Mouse (Mus musculus) midbrain, embryonic 13.5 days (tissue): ENCODE data around the gene Gm10424. TPM values are rescaled to one million over a fixed set of nuclear protein-coding genes. Genes with fewer than 3 reads are reported as not detected.
"Not testable (repeated sequence)": the region's sequence is repeated elsewhere in the genome, so short reads cannot be mapped to it uniquely, and the experiment has no call there.

ENCODE experiments used
- ATAC-seq: fragments of 200-750 bp; cut with Nextera tagmentation; 2 replicates; pipeline ENCODE4 v1.8.0; 2017; ENCODE audit warnings: mild to moderate bottlenecking, moderate TSS enrichment, moderate library complexity
- H3K27ac ChIP-seq: fragments of 300-500 bp; sonication (generic); 2 replicates; pipeline ENCODE4 v1.5.1; 2015; ENCODE audit warnings: inconsistent platforms, mild to moderate bottlenecking, moderate library complexity
- H3K27me3 ChIP-seq: fragments of 300-500 bp; sonication (generic); 2 replicates; pipeline ENCODE4 v1.6.1; 2015; ENCODE audit warnings: mild to moderate bottlenecking, inconsistent platforms
- H3K36me3 ChIP-seq: fragments of 300-500 bp; sonication (generic); 2 replicates; pipeline ENCODE4 v1.6.1; 2015; ENCODE audit warnings: mild to moderate bottlenecking, inconsistent platforms
- H3K4me1 ChIP-seq: fragments of 300-500 bp; sonication (generic); replicated peaks from 2 replicates; pipeline ENCODE4 v1.6.1; 2015; ENCODE audit warnings: inconsistent platforms
- H3K4me2 ChIP-seq: fragments of 300-500 bp; sonication (generic); replicated peaks from 2 replicates; pipeline ENCODE4 v1.6.1; 2015; ENCODE audit warnings: moderate library complexity, mild to moderate bottlenecking, inconsistent platforms
- H3K4me3 ChIP-seq: fragments of 300-500 bp; sonication (generic); replicated peaks from 2 replicates; pipeline ENCODE4 v1.5.1; 2015; ENCODE audit warnings: mild to moderate bottlenecking, inconsistent platforms
- H3K9ac ChIP-seq: fragments of 300-500 bp; sonication (generic); replicated peaks from 2 replicates; pipeline ENCODE4 v1.6.1; 2015; ENCODE audit warnings: mild to moderate bottlenecking, inconsistent platforms
- H3K9me3 ChIP-seq: fragments of 300-500 bp; sonication (generic); 2 replicates; pipeline ENCODE4 v1.6.1; 2016; ENCODE audit warnings: mild to moderate bottlenecking, inconsistent platforms
- WGBS: fragments of 180-500 bp; shearing (Covaris S2); methylation state at CpG from one replicate; pipeline ENCODE4 v1.1.7; 2015; 5-methylcytosine and 5-hydroxymethylcytosine counted together
- polyA plus RNA-seq: library from polyadenylated mRNA; unstranded; fragments of >200 nt; fragmentation: Nextera tagmentation; extraction: Ambion mirVana; gene quantifications from 2 replicates; pipeline ENCODE4 v1.2.1, GENCODE M21; 2015

Gm10424 gene
- polyA plus RNA-seq, result not detected in 2 replicates

GRCm38 (mm10) chr5:95272668-95273067 is at the start of gene Gm10424:
Gene Gm10424, minus strand, starts transcription at chr5:95272768.
- not testable (repeated sequence) for H3K4me2 ChIP-seq, H3K4me1 ChIP-seq, ATAC-seq, H3K36me3 ChIP-seq, H3K4me3 ChIP-seq, H3K9me3 ChIP-seq, H3K27me3 ChIP-seq, H3K9ac ChIP-seq, H3K27ac ChIP-seq
- WGBS, result no CpG with 5 or more reads among the region's 1 CpGs

GRCm38 (mm10) chr5:95305611-95306010 is 33.0 kb upstream of the Gm10424 start, which contains the start of gene Gm3259:
Gene Gm3259, plus strand, starts transcription at chr5:95305911.
- H3K4me1 ChIP-seq, H3K27ac ChIP-seq, H3K9ac ChIP-seq, H3K4me3 ChIP-seq, H3K4me2 ChIP-seq, H3K36me3 ChIP-seq, H3K9me3 ChIP-seq, ATAC-seq, H3K27me3 ChIP-seq: not testable (repeated sequence)
- 61% methylated on average over 2 of the region's 2 CpGs for WGBS

Other genes starting within 250 kb of the Gm10424 start
- not detected in 2 replicates for gene Gm7942, start 165.8 kb downstream of the Gm10424 start, polyA plus RNA-seq
- not detected in 2 replicates for gene Gm16513, start 90.1 kb downstream of the Gm10424 start, polyA plus RNA-seq
- gene Gm3259, start 33.1 kb upstream of the Gm10424 start, polyA plus RNA-seq, result not detected in 2 replicates
- gene D5Ertd577e, start 184.0 kb upstream of the Gm10424 start, polyA plus RNA-seq, result not detected in 2 replicates
- not detected in 2 replicates for gene Gm3286, start 238.0 kb upstream of the Gm10424 start, polyA plus RNA-seq